Mouse (Mus musculus): ENCODE measurements around the gene Pfpl. TPM values are rescaled to one million over a fixed set of nuclear protein-coding genes. Genes with fewer than 3 reads are reported as not detected.

The Pfpl gene
- total RNA-seq, 1 experiment, result not detected

DNA sequence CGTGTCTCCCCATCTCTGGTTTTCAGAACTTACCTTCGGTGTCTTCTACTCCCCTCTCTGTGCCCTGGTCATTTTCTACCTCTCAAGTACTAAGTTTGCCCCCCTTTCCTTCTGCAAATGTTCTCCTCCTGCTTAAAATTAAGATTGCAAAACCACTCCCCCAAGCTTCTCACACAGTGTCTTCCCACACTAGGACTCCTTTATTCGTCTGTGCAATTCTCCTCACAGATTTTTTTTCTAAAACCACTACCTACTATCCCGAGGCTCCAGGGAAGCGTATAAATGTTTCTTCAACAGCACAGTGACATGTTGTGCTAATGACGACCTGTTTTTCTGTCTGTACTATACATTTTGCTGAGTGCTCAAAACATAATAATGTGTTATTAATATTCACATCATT, 7.2 kb upstream of the Pfpl start:
- Histone ChIP-seq H3K4me1 (ENCODE audit: control insufficient read depth in 2 of 2, insufficient read depth in 2 of 2, low read length in 2 of 2, poor library complexity in 1 of 2) (no peaks in the 10 kb centered on the region), H3K9ac (ENCODE audit: insufficient read depth, low read depth, low read length, poor library complexity, severe bottlenecking) (no peak overlapping the region), H3K9me3 (ENCODE audit: control insufficient read depth, insufficient read depth, low read depth, low read length) (no peaks in the 10 kb centered on the region), H3K4me3 (ENCODE audit: insufficient read depth in 1 of 2, low read depth in 1 of 2, low read length in 2 of 2, poor library complexity in 1 of 2, severe bottlenecking in 1 of 2) (no peak overlapping the region), H3K27ac (ENCODE audit: insufficient read depth, low read depth, low read length, poor library complexity, severe bottlenecking) (no peak overlapping the region), H3K36me3 (ENCODE audit: control insufficient read depth, insufficient read depth, low read length, poor library complexity, severe bottlenecking) (no peaks in the 10 kb centered on the region)
- no peak for DNase-seq (ENCODE audit: low read depth, low spot score)
- TF ChIP-seq ZC3H11A (IDR thresholded peaks at IDR 0.05; ENCODE audit: borderline replicate concordance, low read depth, low read length) (no peak), CHD2 (IDR thresholded peaks at IDR 0.05; ENCODE audit: low read depth, low read length) (no peak), ZNF384 (IDR thresholded peaks at IDR 0.05; ENCODE audit: low read depth, low read length) (no peak), MAFK (IDR thresholded peaks at IDR 0.05; ENCODE audit: insufficient read depth, low read depth, low read length) (no peak), HCFC1 (IDR thresholded peaks at IDR 0.05; ENCODE audit: borderline replicate concordance, insufficient read depth, low read length) (no peak)
- in situ Hi-C loops (cut with MboI; ENCODE audit: low sequenced_read_pairs in 2 of 2, unreplicated experiment in 2 of 2), result loop anchor here in 1 of 2 experiments (25.0 kb wide), 1 partner anchor 283 kb away; no protein-coding TSS in a partner anchor

- no peak for TF ChIP-seq CHD2 (IDR thresholded peaks at IDR 0.05; ENCODE audit: low read depth, low read length)
- no peak for TF ChIP-seq HCFC1 (IDR thresholded peaks at IDR 0.05; ENCODE audit: borderline replicate concordance, insufficient read depth, low read length)
- no peak for TF ChIP-seq ZC3H11A (IDR thresholded peaks at IDR 0.05; ENCODE audit: borderline replicate concordance, low read depth, low read length)
- no peak for TF ChIP-seq MAFK (IDR thresholded peaks at IDR 0.05; ENCODE audit: insufficient read depth, low read depth, low read length)
- TF ChIP-seq ZNF384 (IDR thresholded peaks at IDR 0.05; ENCODE audit: low read depth, low read length), result no peak
- in situ Hi-C loops (cut with MboI; ENCODE audit: low sequenced_read_pairs in 2 of 2, unreplicated experiment in 2 of 2), result loop anchor here in 1 of 2 experiments (25.0 kb wide), 1 partner anchor 284 kb away; no protein-coding TSS in a partner anchor
- Histone ChIP-seq H3K4me3 (ENCODE audit: insufficient read depth in 1 of 2, low read depth in 1 of 2, low read length in 2 of 2, poor library complexity in 1 of 2, severe bottlenecking in 1 of 2) (no peak overlapping the region), H3K27ac (ENCODE audit: insufficient read depth, low read depth, low read length, poor library complexity, severe bottlenecking) (no peak overlapping the region), H3K9ac (ENCODE audit: insufficient read depth, low read depth, low read length, poor library complexity, severe bottlenecking) (no peak overlapping the region), H3K36me3 (ENCODE audit: control insufficient read depth, insufficient read depth, low read length, poor library complexity, severe bottlenecking) (no peaks in the 10 kb centered on the region), H3K4me1 (ENCODE audit: control insufficient read depth in 2 of 2, insufficient read depth in 2 of 2, low read length in 2 of 2, poor library complexity in 1 of 2) (no peaks in the 10 kb centered on the region), H3K9me3 (ENCODE audit: control insufficient read depth, insufficient read depth, low read depth, low read length) (no peaks in the 10 kb centered on the region)
- DNase-seq (ENCODE audit: low read depth, low spot score), result no peak
Measured at GRCm38 (mm10) chr19:12421680-12422079, 6.0 kb upstream of the Pfpl start.

DNA sequence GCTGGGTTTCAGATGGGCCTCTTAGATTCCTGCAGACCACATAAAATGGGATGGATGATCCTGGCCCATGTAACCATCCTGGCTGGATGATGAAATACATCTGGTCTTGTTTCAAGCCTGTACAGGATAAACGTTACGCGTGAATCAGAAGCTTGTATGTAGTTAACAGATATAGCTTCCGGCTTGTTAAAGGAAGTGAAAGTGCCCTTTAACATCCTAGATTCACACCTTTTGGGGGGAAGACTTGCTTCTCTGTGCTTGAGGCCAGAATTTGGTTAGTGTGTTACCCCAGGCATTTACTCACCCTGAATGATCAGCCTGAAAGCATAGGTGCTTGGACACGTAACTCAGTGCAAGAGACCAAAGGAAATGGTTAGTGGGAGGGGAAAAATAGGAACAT, 604 bp upstream of the Pfpl start:
- DNase-seq (ENCODE audit: low read depth, low spot score), result no peak
- no peak for TF ChIP-seq HCFC1 (IDR thresholded peaks at IDR 0.05; ENCODE audit: borderline replicate concordance, insufficient read depth, low read length)
- no peak for TF ChIP-seq MAFK (IDR thresholded peaks at IDR 0.05; ENCODE audit: insufficient read depth, low read depth, low read length)
- TF ChIP-seq ZNF384 (IDR thresholded peaks at IDR 0.05; ENCODE audit: low read depth, low read length), result no peak
- TF ChIP-seq CHD2 (IDR thresholded peaks at IDR 0.05; ENCODE audit: low read depth, low read length), result no peak
- no peak for TF ChIP-seq ZC3H11A (IDR thresholded peaks at IDR 0.05; ENCODE audit: borderline replicate concordance, low read depth, low read length)
- no peak overlapping the region for H3K9ac ChIP-seq (ENCODE audit: insufficient read depth, low read depth, low read length, poor library complexity, severe bottlenecking)
- H3K4me1 ChIP-seq (ENCODE audit: control insufficient read depth in 2 of 2, insufficient read depth in 2 of 2, low read length in 2 of 2, poor library complexity in 1 of 2), result no peaks in the 10 kb centered on the region
- H3K9me3 ChIP-seq (ENCODE audit: control insufficient read depth, insufficient read depth, low read depth, low read length), result no peaks in the 10 kb centered on the region
- in situ Hi-C loops (cut with MboI; ENCODE audit: low sequenced_read_pairs in 2 of 2, unreplicated experiment in 2 of 2), result no loop called here
- no peak overlapping the region for H3K4me3 ChIP-seq (ENCODE audit: insufficient read depth in 1 of 2, low read depth in 1 of 2, low read length in 2 of 2, poor library complexity in 1 of 2, severe bottlenecking in 1 of 2)
- no peak overlapping the region for H3K27ac ChIP-seq (ENCODE audit: insufficient read depth, low read depth, low read length, poor library complexity, severe bottlenecking)
- no peaks in the 10 kb centered on the region for H3K36me3 ChIP-seq (ENCODE audit: control insufficient read depth, insufficient read depth, low read length, poor library complexity, severe bottlenecking)

DNA sequence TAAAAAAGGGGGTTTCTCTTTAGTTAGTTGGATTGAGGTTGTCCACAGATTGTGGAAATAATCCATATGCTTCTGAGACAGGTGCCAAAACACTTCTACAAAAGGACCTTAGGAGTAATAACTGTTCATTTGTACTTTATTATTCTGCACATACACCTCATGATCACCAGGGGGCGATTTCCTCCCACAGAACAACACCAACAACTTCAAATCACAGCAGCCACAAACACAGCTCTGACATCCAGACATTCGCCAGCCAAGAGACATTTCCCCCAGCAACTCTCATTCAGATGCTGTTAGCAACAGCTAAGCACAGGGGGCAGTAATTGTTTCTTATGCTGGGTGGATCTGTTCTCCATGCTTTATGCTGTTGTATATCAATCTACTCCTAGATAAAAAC, 5.3 kb downstream of the Pfpl start:
- no peak overlapping the region for H3K4me3 ChIP-seq (ENCODE audit: insufficient read depth in 1 of 2, low read depth in 1 of 2, low read length in 2 of 2, poor library complexity in 1 of 2, severe bottlenecking in 1 of 2)
- H3K27ac ChIP-seq (ENCODE audit: insufficient read depth, low read depth, low read length, poor library complexity, severe bottlenecking), result no peak overlapping the region
- TF ChIP-seq MAFK (IDR thresholded peaks at IDR 0.05; ENCODE audit: insufficient read depth, low read depth, low read length) (no peak), ZC3H11A (IDR thresholded peaks at IDR 0.05; ENCODE audit: borderline replicate concordance, low read depth, low read length) (no peak; the same call in 1 of the 2 replicates), ZNF384 (IDR thresholded peaks at IDR 0.05; ENCODE audit: low read depth, low read length) (no peak), HCFC1 (IDR thresholded peaks at IDR 0.05; ENCODE audit: borderline replicate concordance, insufficient read depth, low read length) (no peak), CHD2 (IDR thresholded peaks at IDR 0.05; ENCODE audit: low read depth, low read length) (no peak)
- H3K36me3 ChIP-seq (ENCODE audit: control insufficient read depth, insufficient read depth, low read length, poor library complexity, severe bottlenecking), result no peaks in the 10 kb centered on the region
- H3K9me3 ChIP-seq (ENCODE audit: control insufficient read depth, insufficient read depth, low read depth, low read length), result no peaks in the 10 kb centered on the region
- no peaks in the 10 kb centered on the region for H3K4me1 ChIP-seq (ENCODE audit: control insufficient read depth in 2 of 2, insufficient read depth in 2 of 2, low read length in 2 of 2, poor library complexity in 1 of 2)
- H3K9ac ChIP-seq (ENCODE audit: insufficient read depth, low read depth, low read length, poor library complexity, severe bottlenecking), result no peak overlapping the region
- DNase-seq (ENCODE audit: low read depth, low spot score), result no peak
- in situ Hi-C loops (cut with MboI; ENCODE audit: low sequenced_read_pairs in 2 of 2, unreplicated experiment in 2 of 2), result no loop called here

DNA sequence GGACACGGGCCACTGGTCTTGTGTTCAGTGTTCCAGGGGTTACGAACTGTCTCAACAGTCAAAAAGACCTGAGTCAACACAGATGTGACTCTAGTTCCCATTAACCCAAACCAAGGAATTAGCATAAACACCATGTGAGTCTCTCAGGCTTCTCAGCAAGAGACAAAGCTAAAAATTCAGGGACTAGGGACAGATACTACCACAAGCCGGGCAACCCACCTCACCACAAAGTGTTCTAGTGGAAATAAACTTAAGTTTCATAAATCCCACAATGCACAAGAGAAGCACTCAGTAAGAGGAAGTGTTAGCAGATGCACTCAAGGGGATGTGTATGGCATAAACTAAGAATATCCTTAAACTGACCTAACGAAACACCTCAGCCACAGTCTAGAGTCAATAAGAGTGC, 7.3 kb downstream of the Pfpl start:
- no peak for DNase-seq (ENCODE audit: low read depth, low spot score)
- no peak overlapping the region for H3K9ac ChIP-seq (ENCODE audit: insufficient read depth, low read depth, low read length, poor library complexity, severe bottlenecking)
- in situ Hi-C loops (cut with MboI; ENCODE audit: low sequenced_read_pairs in 2 of 2, unreplicated experiment in 2 of 2), result no loop called here
- H3K36me3 ChIP-seq (ENCODE audit: control insufficient read depth, insufficient read depth, low read length, poor library complexity, severe bottlenecking), result no peaks in the 10 kb centered on the region
- no peaks in the 10 kb centered on the region for H3K4me1 ChIP-seq (ENCODE audit: control insufficient read depth in 2 of 2, insufficient read depth in 2 of 2, low read length in 2 of 2, poor library complexity in 1 of 2)
- TF ChIP-seq MAFK (IDR thresholded peaks at IDR 0.05; ENCODE audit: insufficient read depth, low read depth, low read length), result no peak
- no peak for TF ChIP-seq ZC3H11A (IDR thresholded peaks at IDR 0.05; ENCODE audit: borderline replicate concordance, low read depth, low read length)
- no peak for TF ChIP-seq ZNF384 (IDR thresholded peaks at IDR 0.05; ENCODE audit: low read depth, low read length)
- no peak for TF ChIP-seq CHD2 (IDR thresholded peaks at IDR 0.05; ENCODE audit: low read depth, low read length)
- no peak for TF ChIP-seq HCFC1 (IDR thresholded peaks at IDR 0.05; ENCODE audit: borderline replicate concordance, insufficient read depth, low read length)
- H3K27ac ChIP-seq (ENCODE audit: insufficient read depth, low read depth, low read length, poor library complexity, severe bottlenecking), result no peak overlapping the region
- no peaks in the 10 kb centered on the region for H3K9me3 ChIP-seq (ENCODE audit: control insufficient read depth, insufficient read depth, low read depth, low read length)
- H3K4me3 ChIP-seq (ENCODE audit: insufficient read depth in 1 of 2, low read depth in 1 of 2, low read length in 2 of 2, poor library complexity in 1 of 2, severe bottlenecking in 1 of 2), result no peak overlapping the region

Measured in ES-E14 (cell line).